Mouse (Mus musculus) brain, embryonic 14.5 days (tissue): ENCODE data around the gene Slc13a5.

Experiments
- CTCF ChIP-seq: fragments of 200-500 bp; IDR thresholded peaks from 2 replicates; pipeline ENCODE4 v1.5.1; 2012; ENCODE audit warnings: inconsistent platforms, mild to moderate bottlenecking, moderate library complexity, borderline replicate concordance; ENCODE audit not compliant: insufficient read depth, insufficient read length; ENCODE audit errors: extremely low read depth
- POLR2A ChIP-seq: fragments of 200-500 bp; IDR thresholded peaks from 2 replicates; pipeline ENCODE4 v1.6.1; 2012; ENCODE audit warnings: mild to moderate bottlenecking, inconsistent platforms, borderline replicate concordance; ENCODE audit not compliant: poor library complexity, insufficient read depth, insufficient read length, severe bottlenecking; ENCODE audit errors: extremely low read depth

DNA sequence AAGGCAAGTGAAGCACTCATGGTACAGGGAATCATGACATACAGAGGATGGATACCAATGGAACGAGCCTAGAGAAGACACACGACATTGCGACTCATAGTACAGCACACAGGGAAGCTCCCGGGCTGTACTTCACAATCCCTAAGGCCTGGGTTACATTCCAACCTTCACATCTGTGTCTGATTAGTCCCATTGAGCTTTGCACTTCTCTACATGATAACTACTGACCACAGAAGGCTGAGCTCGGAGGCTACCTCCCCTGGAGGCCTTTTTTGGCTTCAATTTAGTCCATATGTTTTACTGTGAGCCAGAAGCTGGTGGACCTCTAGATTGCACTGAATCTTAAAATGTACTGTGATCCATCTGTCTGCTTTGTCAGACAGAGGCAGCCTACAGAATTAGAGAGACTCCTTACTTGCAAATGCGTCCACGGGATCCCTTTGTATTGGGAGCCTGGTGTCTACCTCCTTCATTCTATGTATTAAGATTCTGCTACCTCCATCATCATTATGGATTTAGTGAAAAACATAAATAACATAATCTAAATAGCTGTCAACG lies 21.7 kb downstream of the Slc13a5 start:
- TF ChIP-seq POLR2A (no peak), CTCF (no peak)
